In the genomic region with DNA sequence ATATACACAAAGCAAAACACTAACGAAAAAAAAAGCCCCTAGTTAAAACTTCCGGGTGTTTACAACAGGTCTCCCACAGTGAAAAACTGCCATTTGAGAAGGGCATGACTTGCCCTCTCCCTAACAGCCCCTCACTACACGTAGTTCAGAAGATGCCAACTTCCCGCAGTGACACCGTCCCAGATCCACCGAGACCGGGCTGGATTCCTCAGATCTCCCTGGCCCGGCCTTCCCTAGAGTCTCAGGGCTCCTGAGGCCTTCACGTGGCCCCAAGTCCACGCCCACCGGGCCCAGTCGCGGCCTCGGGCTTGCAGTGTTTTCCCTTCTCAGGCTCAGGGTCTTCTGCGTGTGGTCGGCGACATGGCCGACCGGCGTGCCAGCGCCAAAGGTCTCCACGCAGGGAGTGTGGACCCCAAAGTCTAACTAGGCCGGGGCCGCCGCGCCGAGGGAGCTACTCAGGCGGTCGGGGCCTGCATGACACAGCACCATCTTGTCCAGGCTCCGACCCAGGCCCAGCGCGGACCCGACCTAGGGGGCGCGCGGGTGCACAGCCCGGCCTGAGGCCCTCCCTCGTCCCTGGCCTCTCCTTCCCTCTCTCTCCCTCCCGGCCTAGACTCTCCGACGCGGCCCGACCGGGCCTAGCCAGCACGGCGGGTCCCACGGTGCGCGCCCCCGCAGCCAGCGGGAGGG, we compare ENCODE assay signal across 8 mouse cellular contexts. TPM values are rescaled to one million over a fixed set of nuclear protein-coding genes. Genes with fewer than 3 reads are reported as not detected.
DNase-seq lines count a peak whose midpoint lies in the region; ATAC-seq and TF ChIP-seq lines count a peak whose summit lies in the region.

No protein-coding gene starts in this region.

- no peaks in the 10 kb centered on the region for H3K27me3 ChIP-seq in heart, embryonic 10.5 days (ENCODE audit: insufficient read depth, poor library complexity, severe bottlenecking)
- H3K27me3 ChIP-seq in kidney, embryonic 15.5 days = no peaks in the 10 kb centered on the region
- H3K27me3 ChIP-seq in liver, adult 2 months (ENCODE audit: control insufficient read depth, insufficient read depth, low read length) = no peaks in the 10 kb centered on the region

- DNase-seq in B cell, adult 2 months = peak; percentile 70 to 73
- peak; percentile 92 for DNase-seq in heart, embryonic 10.5 days (ENCODE audit: low spot score)
- DNase-seq in liver, adult 2 months (ENCODE audit: extremely low read depth, low read depth, low spot score) = peak; percentile 75
- DNase-seq in spleen, postnatal 36 days (ENCODE audit: low spot score in 2 of 2) = peak; percentile 70 to 74

- peak overlapping the region; percentile 98 for H3K9ac ChIP-seq in kidney, embryonic 15.5 days
- peak overlapping the region; percentile 91 for H3K9ac ChIP-seq in liver, adult 2 months (ENCODE audit: low read depth, low read length)

- H3K36me3 ChIP-seq in heart, embryonic 10.5 days = peaks cover 27% of the 10 kb centered on the region
- H3K36me3 ChIP-seq in kidney, embryonic 15.5 days = peaks cover 18% of the 10 kb centered on the region
- peaks cover 17% of the 10 kb centered on the region for H3K36me3 ChIP-seq in liver, adult 2 months (ENCODE audit: control insufficient read depth, insufficient read depth, low read length)

- peaks cover 11% of the 10 kb centered on the region; the same call in 1 of the 2 replicates for H3K79me2 ChIP-seq in liver, adult 2 months (ENCODE audit: control insufficient read depth, insufficient read depth, low read length)

- peak overlapping the region; percentile 94 for H3K27ac ChIP-seq in bone marrow macrophage, adult 2 months (ENCODE audit: insufficient read depth, low read depth, low read length)
- H3K27ac ChIP-seq in embryonic fibroblast, embryonic 13.5 days (ENCODE audit: insufficient read depth, low read length) = peak overlapping the region; percentile 93
- H3K27ac ChIP-seq in heart, embryonic 10.5 days = peak overlapping the region; percentile 99
- peak overlapping the region; percentile 100 for H3K27ac ChIP-seq in kidney, embryonic 15.5 days
- peak overlapping the region; percentile 90 for H3K27ac ChIP-seq in liver, adult 2 months (replicated peaks; ENCODE audit: insufficient read depth, low read depth, low read length)

- peaks cover 7% of the 10 kb centered on the region for H3K4me1 ChIP-seq in bone marrow macrophage, adult 2 months (ENCODE audit: control insufficient read depth, insufficient read depth, low read length)
- H3K4me1 ChIP-seq in embryonic fibroblast, embryonic 13.5 days (ENCODE audit: control insufficient read depth, insufficient read depth, low read length) = no peaks in the 10 kb centered on the region; the same call in 1 of the 2 replicates
- peaks cover 20% of the 10 kb centered on the region; the same call in 1 of the 2 replicates for H3K4me1 ChIP-seq in heart, embryonic 10.5 days
- peaks cover 22% of the 10 kb centered on the region for H3K4me1 ChIP-seq in kidney, embryonic 15.5 days
- H3K4me1 ChIP-seq in liver, adult 2 months (ENCODE audit: control insufficient read depth, insufficient read depth, low read length) = peaks cover 11% of the 10 kb centered on the region; the same call in 1 of the 2 replicates

- peak overlapping the region; percentile 88 for H3K4me3 ChIP-seq in bone marrow macrophage, adult 2 months (ENCODE audit: insufficient read depth, low read length)
- H3K4me3 ChIP-seq in embryonic fibroblast, embryonic 13.5 days (ENCODE audit: insufficient read depth, low read length) = peak overlapping the region; percentile 95
- H3K4me3 ChIP-seq in heart, embryonic 10.5 days = peak overlapping the region; percentile 80
- H3K4me3 ChIP-seq in kidney, embryonic 15.5 days (replicated peaks) = peak overlapping the region; percentile 74
- peak overlapping the region; percentile 83 for H3K4me3 ChIP-seq in liver, adult 2 months (ENCODE audit: insufficient read depth, low read depth, low read length)

- TF ChIP-seq CTCF in bone marrow macrophage, adult 2 months (IDR thresholded peaks at IDR 0.05; ENCODE audit: low read depth, low read length) = no peak
- TF ChIP-seq CTCF in embryonic fibroblast, embryonic 13.5 days (IDR thresholded peaks at IDR 0.05; ENCODE audit: borderline replicate concordance, insufficient read depth, low read length) = 0 out of 2 replicates have a peak, but pooled peaks have one; percentile 6
- TF ChIP-seq CTCF in liver, adult 2 months (IDR thresholded peaks at IDR 0.05; ENCODE audit: low read depth, low read length) = no peak

- WGBS in heart, embryonic 10.5 days = under 1% methylated on average over 51 of the region's 51 CpGs
- WGBS in kidney, embryonic 15.5 days = under 1% methylated on average over 51 of the region's 51 CpGs
- WGBS in liver, adult 2 months = under 1% methylated on average over 51 of the region's 51 CpGs

- no peaks in the 10 kb centered on the region for H3K9me3 ChIP-seq in heart, embryonic 10.5 days
- no peaks in the 10 kb centered on the region for H3K9me3 ChIP-seq in kidney, embryonic 15.5 days (replicated peaks)

- ATAC-seq in kidney, embryonic 15.5 days (replicated peaks; ENCODE audit: low FRiP score) = peak; percentile 87
- ATAC-seq in monocyte, adult 5-6 weeks (replicated peaks; ENCODE audit: insufficient number of reproducible peaks, low FRiP score, low TSS enrichment, poor library complexity, severe bottlenecking) = peak; percentile 30; the same call in 1 of the 2 replicates

- H3K4me2 ChIP-seq in kidney, embryonic 15.5 days = peak overlapping the region; percentile 74

- no peak for TF ChIP-seq POLR2A in bone marrow macrophage, adult 2 months (IDR thresholded peaks at IDR 0.05; ENCODE audit: borderline replicate concordance, low read depth, low read length)
- TF ChIP-seq POLR2A in embryonic fibroblast, embryonic 13.5 days (IDR thresholded peaks at IDR 0.05; ENCODE audit: low read depth, low read length) = 0 out of 2 replicates have a peak, but pooled peaks have one; percentile 34
- TF ChIP-seq POLR2A in liver, adult 2 months (IDR thresholded peaks at IDR 0.05; ENCODE audit: extremely low read depth, insufficient read depth, low read length) = no peak

RNA-seq across cellular contexts. Expression of gene Vcp, which starts 0.7 kb away (rescaled TPM):
- 157 and 165 TPM in 2 replicates for polyA plus RNA-seq in bone marrow macrophage, adult 2 months (2012; ENCODE audit: insufficient read depth, insufficient read length, missing spikeins)
- 310 and 337 TPM in 2 replicates for polyA plus RNA-seq in embryonic fibroblast, embryonic 13.5 days (2011; ENCODE audit: insufficient read length, low read depth, missing spikeins)
- polyA plus RNA-seq in heart, embryonic 10.5 days (2016; fragmentation: Nextera tagmentation; extraction: Ambion mirVana) = 588 and 628 TPM in 2 replicates
- polyA plus RNA-seq in kidney, embryonic 15.5 days (2015; fragmentation: Nextera tagmentation; extraction: Ambion mirVana) = 547 and 571 TPM in 2 replicates
- 182 and 216 TPM in 2 replicates for total RNA-seq in liver, adult 2 months (2014; rRNA removed)
- polyA plus RNA-seq in liver, adult 2 months (2012; rRNA removed) = 157 and 163 TPM in 2 replicates
- total RNA-seq in monocyte, adult 5-6 weeks (2017) = 146 to 168 TPM (median 150 TPM) in 3 replicates

RNA-seq across cellular contexts. Expression of gene Fancg, which starts 10.7 kb away (rescaled TPM):
- 13.3 and 23.9 TPM in 2 replicates for polyA plus RNA-seq in bone marrow macrophage, adult 2 months (2012; ENCODE audit: insufficient read depth, insufficient read length, missing spikeins)
- 7.7 and 9.4 TPM in 2 replicates for polyA plus RNA-seq in embryonic fibroblast, embryonic 13.5 days (2011; ENCODE audit: insufficient read length, low read depth, missing spikeins)
- polyA plus RNA-seq in heart, embryonic 10.5 days (2016; fragmentation: Nextera tagmentation; extraction: Ambion mirVana) = 13.9 and 18.0 TPM in 2 replicates
- 15.2 and 17.2 TPM in 2 replicates for polyA plus RNA-seq in kidney, embryonic 15.5 days (2015; fragmentation: Nextera tagmentation; extraction: Ambion mirVana)
- total RNA-seq in liver, adult 2 months (2014; rRNA removed) = 1.2 and 2.1 TPM in 2 replicates
- 2.2 and 2.9 TPM in 2 replicates for polyA plus RNA-seq in liver, adult 2 months (2012; rRNA removed)
- total RNA-seq in monocyte, adult 5-6 weeks (2017) = 5.3 to 25.3 TPM (median 11.4 TPM) in 3 replicates

RNA-seq across cellular contexts. Expression of gene Pigo, which starts 26.0 kb away (rescaled TPM):
- polyA plus RNA-seq in bone marrow macrophage, adult 2 months (2012; ENCODE audit: insufficient read depth, insufficient read length, missing spikeins) = 8.3 and 9.4 TPM in 2 replicates
- 8.6 and 15.0 TPM in 2 replicates for polyA plus RNA-seq in embryonic fibroblast, embryonic 13.5 days (2011; ENCODE audit: insufficient read length, low read depth, missing spikeins)
- polyA plus RNA-seq in heart, embryonic 10.5 days (2016; fragmentation: Nextera tagmentation; extraction: Ambion mirVana) = 18.4 and 21.0 TPM in 2 replicates
- 23.5 and 27.6 TPM in 2 replicates for polyA plus RNA-seq in kidney, embryonic 15.5 days (2015; fragmentation: Nextera tagmentation; extraction: Ambion mirVana)
- total RNA-seq in liver, adult 2 months (2014; rRNA removed) = 6.9 and 7.2 TPM in 2 replicates
- 11.0 and 14.0 TPM in 2 replicates for polyA plus RNA-seq in liver, adult 2 months (2012; rRNA removed)
- total RNA-seq in monocyte, adult 5-6 weeks (2017) = 3.6 to 7.5 TPM (median 7.3 TPM) in 3 replicates

RNA-seq across cellular contexts. Expression of gene 1700022I11Rik, which starts 30.2 kb away (rescaled TPM):
- not detected in 2 replicates for polyA plus RNA-seq in bone marrow macrophage, adult 2 months (2012; ENCODE audit: insufficient read depth, insufficient read length, missing spikeins)
- not detected in 2 replicates for polyA plus RNA-seq in embryonic fibroblast, embryonic 13.5 days (2011; ENCODE audit: insufficient read length, low read depth, missing spikeins)
- 0.25 and 0.70 TPM in 2 replicates for polyA plus RNA-seq in heart, embryonic 10.5 days (2016; fragmentation: Nextera tagmentation; extraction: Ambion mirVana)
- polyA plus RNA-seq in kidney, embryonic 15.5 days (2015; fragmentation: Nextera tagmentation; extraction: Ambion mirVana) = 0.48 and 0.75 TPM in 2 replicates
- not detected in 2 replicates for total RNA-seq in liver, adult 2 months (2014; rRNA removed)
- polyA plus RNA-seq in liver, adult 2 months (2012; rRNA removed) = not detected in 2 replicates
- 1.4 TPM in 1 of 3 replicates, not detected in the others for total RNA-seq in monocyte, adult 5-6 weeks (2017)

RNA-seq across cellular contexts. Expression of gene Stoml2, which starts 31.9 kb away (rescaled TPM):
- polyA plus RNA-seq in bone marrow macrophage, adult 2 months (2012; ENCODE audit: insufficient read depth, insufficient read length, missing spikeins) = 50.5 and 54.6 TPM in 2 replicates
- polyA plus RNA-seq in embryonic fibroblast, embryonic 13.5 days (2011; ENCODE audit: insufficient read length, low read depth, missing spikeins) = 91.7 and 107 TPM in 2 replicates
- 320 and 370 TPM in 2 replicates for polyA plus RNA-seq in heart, embryonic 10.5 days (2016; fragmentation: Nextera tagmentation; extraction: Ambion mirVana)
- polyA plus RNA-seq in kidney, embryonic 15.5 days (2015; fragmentation: Nextera tagmentation; extraction: Ambion mirVana) = 346 and 352 TPM in 2 replicates
- total RNA-seq in liver, adult 2 months (2014; rRNA removed) = 92.2 and 108 TPM in 2 replicates
- polyA plus RNA-seq in liver, adult 2 months (2012; rRNA removed) = 88.7 and 106 TPM in 2 replicates
- 60.2 to 116 TPM (median 66.7 TPM) in 3 replicates for total RNA-seq in monocyte, adult 5-6 weeks (2017)

Comparison
In these comparisons a context has a peak if more than half of its experiments do, and no peak if none do; other contexts are left out.
1. Peak in every context shown above with its lines: DNase-seq, ATAC-seq, H3K4me3 ChIP-seq and H3K27ac ChIP-seq.